In genomic region chr19:59084296-59084695, GRCm38 (mm10) we compare ENCODE assay signal across 31 mouse cellular contexts. TPM values are rescaled to one million over a fixed set of nuclear protein-coding genes. Genes with fewer than 3 reads are reported as not detected.
A peak's percentile ranks its signal among the peaks of the same experiment; 100 is the strongest.
DNase-seq lines count a peak whose midpoint lies in the region; ATAC-seq and TF ChIP-seq lines count a peak whose summit lies in the region.
"Had no signal": no experiment of that assay in that cellular context is flagged by ENCODE, and none has a peak within 500 bp of the region (broad histone marks: within the 10 kb centered on the region; RNA-seq: fewer than 3 reads in every experiment).

No protein-coding gene starts in this region.

- H3K4me2 ChIP-seq in intestine, postnatal 0 days (replicated peaks; ENCODE audit: low read depth) = no peak overlapping the region
- no peak overlapping the region for H3K4me2 ChIP-seq in intestine, embryonic 16.5 days (ENCODE audit: low read depth, low read length)
- H3K4me2 ChIP-seq in limb, embryonic 11.5 days (ENCODE audit: low read depth, severe bottlenecking) = peak overlapping the region; percentile 7; the same call in 1 of the 2 replicates
- no peak overlapping the region for H3K4me2 ChIP-seq in lung, postnatal 0 days (replicated peaks; ENCODE audit: low read depth, low read length)
- no peak overlapping the region for H3K4me2 ChIP-seq in stomach, postnatal 0 days (replicated peaks; ENCODE audit: low read depth)
- H3K4me2 ChIP-seq: embryonic facial prominence, embryonic 12.5 days; heart, embryonic 12.5 days; hindbrain, embryonic 15.5 days; limb, embryonic 12.5 days; liver, embryonic 13.5 days; lung, embryonic 15.5 days had no signal

- H3K9ac ChIP-seq in intestine, postnatal 0 days (ENCODE audit: low read depth, low read length) = no peak overlapping the region
- no peak overlapping the region for H3K9ac ChIP-seq in intestine, embryonic 16.5 days (ENCODE audit: low read depth, low read length)
- no peak overlapping the region for H3K9ac ChIP-seq in limb, embryonic 11.5 days (ENCODE audit: low read length)
- no peak overlapping the region for H3K9ac ChIP-seq in lung, postnatal 0 days (replicated peaks; ENCODE audit: low read depth)
- H3K9ac ChIP-seq in stomach, postnatal 0 days (ENCODE audit: low read length) = no peak overlapping the region
- H3K9ac ChIP-seq: embryonic facial prominence, embryonic 12.5 days; forebrain, postnatal 0 days; heart, embryonic 12.5 days; hindbrain, embryonic 15.5 days; limb, embryonic 12.5 days; liver, embryonic 13.5 days; lung, embryonic 15.5 days had no signal

- no peak overlapping the region for H3K4me3 ChIP-seq in intestine, postnatal 0 days (ENCODE audit: low read depth, low read length)
- H3K4me3 ChIP-seq in intestine, embryonic 16.5 days (ENCODE audit: low read length) = no peak overlapping the region
- H3K4me3 ChIP-seq in limb, embryonic 11.5 days (ENCODE audit: low read depth, low read length) = no peak overlapping the region
- no peak overlapping the region for H3K4me3 ChIP-seq in limb, embryonic 10.5 days
- no peak overlapping the region for H3K4me3 ChIP-seq in lung, postnatal 0 days (ENCODE audit: low read depth, low read length)
- H3K4me3 ChIP-seq in stomach, postnatal 0 days (ENCODE audit: low read depth, low read length) = no peak overlapping the region
- H3K4me3 ChIP-seq: embryonic facial prominence, embryonic 12.5 days; erythroblast, embryonic 14.5 days; heart, embryonic 12.5 days; hindbrain, embryonic 10.5 days; hindbrain, embryonic 15.5 days; limb, embryonic 12.5 days; liver, embryonic 13.5 days; lung, embryonic 15.5 days had no signal

- H3K27me3 ChIP-seq in intestine, postnatal 0 days (replicated peaks; ENCODE audit: control insufficient read depth, insufficient read depth, low read length) = no peaks in the 10 kb centered on the region
- no peaks in the 10 kb centered on the region for H3K27me3 ChIP-seq in intestine, embryonic 16.5 days (replicated peaks; ENCODE audit: control insufficient read depth, insufficient read depth, low read length)
- no peaks in the 10 kb centered on the region for H3K27me3 ChIP-seq in limb, embryonic 11.5 days (ENCODE audit: control insufficient read depth, insufficient read depth, low read length)
- no peaks in the 10 kb centered on the region for H3K27me3 ChIP-seq in limb, embryonic 10.5 days (ENCODE audit: low read depth, poor library complexity, severe bottlenecking)
- no peaks in the 10 kb centered on the region for H3K27me3 ChIP-seq in lung, postnatal 0 days (replicated peaks; ENCODE audit: insufficient read depth, low read length)
- H3K27me3 ChIP-seq in stomach, postnatal 0 days (ENCODE audit: control insufficient read depth, insufficient read depth, low read length) = no peaks in the 10 kb centered on the region
- H3K27me3 ChIP-seq: embryonic facial prominence, embryonic 12.5 days; heart, embryonic 12.5 days; hindbrain, embryonic 15.5 days; liver, embryonic 13.5 days; lung, embryonic 15.5 days had no signal

- no peaks in the 10 kb centered on the region for H3K4me1 ChIP-seq in intestine, postnatal 0 days (replicated peaks; ENCODE audit: control insufficient read depth, insufficient read depth, low read length)
- no peaks in the 10 kb centered on the region for H3K4me1 ChIP-seq in intestine, embryonic 16.5 days (ENCODE audit: control insufficient read depth, insufficient read depth, low read length)
- no peaks in the 10 kb centered on the region for H3K4me1 ChIP-seq in limb, embryonic 11.5 days (ENCODE audit: control insufficient read depth, insufficient read depth, low read length)
- no peaks in the 10 kb centered on the region for H3K4me1 ChIP-seq in limb, embryonic 10.5 days
- no peaks in the 10 kb centered on the region for H3K4me1 ChIP-seq in lung, postnatal 0 days (ENCODE audit: insufficient read depth, low read depth, low read length)
- H3K4me1 ChIP-seq in stomach, postnatal 0 days (replicated peaks; ENCODE audit: control insufficient read depth, insufficient read depth) = no peaks in the 10 kb centered on the region
- H3K4me1 ChIP-seq: embryonic facial prominence, embryonic 12.5 days; heart, embryonic 12.5 days; hindbrain, embryonic 10.5 days; hindbrain, embryonic 15.5 days; limb, embryonic 12.5 days; liver, embryonic 13.5 days; lung, embryonic 15.5 days had no signal

- no peaks in the 10 kb centered on the region for H3K36me3 ChIP-seq in intestine, postnatal 0 days (ENCODE audit: control insufficient read depth, insufficient read depth)
- no peaks in the 10 kb centered on the region for H3K36me3 ChIP-seq in intestine, embryonic 16.5 days (ENCODE audit: control insufficient read depth, insufficient read depth, low read length)
- no peaks in the 10 kb centered on the region for H3K36me3 ChIP-seq in limb, embryonic 11.5 days (ENCODE audit: control insufficient read depth, insufficient read depth, low read length)
- H3K36me3 ChIP-seq in limb, embryonic 10.5 days = no peaks in the 10 kb centered on the region
- no peaks in the 10 kb centered on the region for H3K36me3 ChIP-seq in lung, postnatal 0 days (ENCODE audit: insufficient read depth, low read length)
- H3K36me3 ChIP-seq in stomach, postnatal 0 days (ENCODE audit: control insufficient read depth, insufficient read depth, low read length) = no peaks in the 10 kb centered on the region
- H3K36me3 ChIP-seq: embryonic facial prominence, embryonic 12.5 days; G1E; heart, embryonic 12.5 days; hindbrain, embryonic 10.5 days; hindbrain, embryonic 15.5 days; limb, embryonic 12.5 days; liver, embryonic 13.5 days; lung, embryonic 15.5 days had no signal

- TF ChIP-seq EP300 in lung, postnatal 0 days (IDR thresholded peaks at IDR 0.05) = no peak
- no peak for TF ChIP-seq EP300 in stomach, postnatal 0 days (optimal IDR thresholded peaks at IDR 0.05)

- peak; percentile 59 for TF ChIP-seq CTCF in intestine, postnatal 0 days (IDR thresholded peaks at IDR 0.05; ENCODE audit: low read depth)
- TF ChIP-seq CTCF in lung, postnatal 0 days (IDR thresholded peaks at IDR 0.05) = peak; percentile 53
- peak; percentile 52 for TF ChIP-seq CTCF in stomach, postnatal 0 days (IDR thresholded peaks at IDR 0.05; ENCODE audit: low read depth)

- DNase-seq in limb, embryonic 11.5 days (ENCODE audit: low spot score) = no peak
- no peak for DNase-seq in limb, embryonic 10.5 days (ENCODE audit: low spot score)
- DNase-seq in lung, postnatal 0 days (ENCODE audit: low spot score) = no peak
- no peak for DNase-seq in lung, postnatal 25 days (ENCODE audit: low spot score)
- no peak for DNase-seq in stomach, postnatal 0 days (ENCODE audit: low spot score)
- DNase-seq: adrenal gland, postnatal 10 days; B cell, adult 2 months; cerebellum, adult 11 months; cerebellum, adult 9-10 months; embryo, embryonic 11 days; forebrain, postnatal 0 days; gastrocnemius, postnatal 25 days; heart, postnatal 14 days; kidney, adult 8-10 months; kidney, postnatal 14 days; liver, embryonic 13.5 days; midbrain, embryonic 14.5 days; thymus, postnatal 4 days had no signal

- H3K9me3 ChIP-seq in intestine, postnatal 0 days (ENCODE audit: control insufficient read depth) = no peaks in the 10 kb centered on the region
- H3K9me3 ChIP-seq in intestine, embryonic 16.5 days (ENCODE audit: control insufficient read depth, low read length) = no peaks in the 10 kb centered on the region
- H3K9me3 ChIP-seq in limb, embryonic 11.5 days (ENCODE audit: control insufficient read depth, low read length) = no peaks in the 10 kb centered on the region
- H3K9me3 ChIP-seq in limb, embryonic 10.5 days (replicated peaks) = no peaks in the 10 kb centered on the region
- H3K9me3 ChIP-seq in lung, postnatal 0 days (ENCODE audit: low read length) = no peaks in the 10 kb centered on the region
- H3K9me3 ChIP-seq in stomach, postnatal 0 days (ENCODE audit: control insufficient read depth, low read length) = no peaks in the 10 kb centered on the region
- H3K9me3 ChIP-seq: embryonic facial prominence, embryonic 12.5 days; G1E; heart, embryonic 12.5 days; hindbrain, embryonic 10.5 days; hindbrain, embryonic 15.5 days; liver, embryonic 13.5 days; lung, embryonic 15.5 days had no signal

- ATAC-seq in intestine, postnatal 0 days = no peak
- ATAC-seq in intestine, embryonic 16.5 days = no peak
- no peak for ATAC-seq in limb, embryonic 11.5 days (ENCODE audit: insufficient number of reproducible peaks, low FRiP score, low TSS enrichment, low read depth)
- ATAC-seq in lung, postnatal 0 days = no peak
- no peak for ATAC-seq in stomach, postnatal 0 days (ENCODE audit: low FRiP score, low TSS enrichment)
- no peak for ATAC-seq in frontal cortex, adult (ENCODE audit: low TSS enrichment)
- ATAC-seq: forebrain, postnatal 0 days; inflammation-experienced regulatory T-cells, adult 6 months; Patski had no signal

- 36% methylated on average over 4 of the region's 4 CpGs for WGBS in intestine, postnatal 0 days
- WGBS in intestine, embryonic 16.5 days = 46% methylated on average over 4 of the region's 4 CpGs
- WGBS in limb, embryonic 11.5 days = 58% methylated on average over 4 of the region's 4 CpGs
- whole genome bisulfite sequencing in limb, embryonic 10.5 days = 64% methylated on average over 4 of the region's 4 CpGs
- WGBS in lung, postnatal 0 days = 37% methylated on average over 4 of the region's 4 CpGs
- 46% methylated on average over 4 of the region's 4 CpGs for WGBS in stomach, postnatal 0 days

- H3K27ac ChIP-seq in intestine, postnatal 0 days (ENCODE audit: low read depth, low read length) = no peak overlapping the region
- no peak overlapping the region for H3K27ac ChIP-seq in intestine, embryonic 16.5 days (ENCODE audit: low read length)
- H3K27ac ChIP-seq in limb, embryonic 11.5 days (replicated peaks; ENCODE audit: low read depth, low read length) = no peak overlapping the region
- no peak overlapping the region for H3K27ac ChIP-seq in limb, embryonic 10.5 days
- no peak overlapping the region for H3K27ac ChIP-seq in lung, postnatal 0 days (ENCODE audit: low read length)
- H3K27ac ChIP-seq in stomach, postnatal 0 days (replicated peaks) = no peak overlapping the region
- H3K27ac ChIP-seq: embryonic facial prominence, embryonic 12.5 days; hindbrain, embryonic 10.5 days; hindbrain, embryonic 15.5 days; limb, embryonic 12.5 days; liver, embryonic 13.5 days; lung, embryonic 15.5 days had no signal

RNA-seq across cellular contexts. Expression of gene Shtn1, which starts 8.4 kb away (rescaled TPM):
- polyA plus RNA-seq in intestine, postnatal 0 days (2015; fragmentation: Nextera tagmentation; extraction: Ambion mirVana) = 11.0 and 11.8 TPM in 2 replicates
- polyA plus RNA-seq in intestine, embryonic 16.5 days (2015; fragmentation: Nextera tagmentation; extraction: Ambion mirVana) = 15.1 and 15.4 TPM in 2 replicates
- polyA plus RNA-seq in limb, embryonic 11.5 days (2014; fragmentation: Nextera tagmentation; extraction: Ambion mirVana) = 0.71 and 0.82 TPM in 2 replicates
- polyA plus RNA-seq in limb, embryonic 10.5 days (2016; fragmentation: Nextera tagmentation; extraction: Ambion mirVana) = 0.18 and 0.28 TPM in 2 replicates
- polyA plus RNA-seq in lung, postnatal 0 days (2015; fragmentation: Nextera tagmentation; extraction: Ambion mirVana) = 8.8 and 9.0 TPM in 2 replicates
- polyA plus RNA-seq in stomach, postnatal 0 days (2015; fragmentation: Nextera tagmentation; extraction: Ambion mirVana) = 13.4 and 14.6 TPM in 2 replicates
- polyA plus RNA-seq: erythroblast, embryonic 14.5 days; G1E had no signal
